In the genomic region with DNA sequence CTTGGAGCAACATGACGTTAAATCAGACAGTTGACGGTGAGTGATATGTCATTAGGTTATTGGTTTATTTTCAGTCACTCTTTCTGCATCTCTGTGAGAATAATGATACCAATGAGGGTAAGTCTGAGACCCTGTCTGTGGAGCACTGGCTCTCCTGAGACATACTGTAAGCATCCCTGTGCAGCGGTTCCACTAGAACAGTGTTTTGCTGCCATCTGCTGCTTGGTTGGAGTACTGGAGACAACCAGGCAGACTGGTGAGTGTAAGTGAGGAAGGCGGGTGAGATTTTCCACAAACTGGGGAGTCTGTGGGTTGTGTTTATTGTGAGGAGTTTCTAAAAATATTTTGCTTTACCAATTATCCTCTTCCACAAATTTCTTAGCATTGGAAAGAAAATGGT, we compare ENCODE assay signal across 7 mouse cellular contexts.
A peak's percentile ranks its signal among the peaks of the same experiment; 100 is the strongest.
DNase-seq lines count a peak whose midpoint lies in the region; ATAC-seq and TF ChIP-seq lines count a peak whose summit lies in the region.

No protein-coding gene starts in this region.

- H3K27ac ChIP-seq in cerebellum, adult 2 months (ENCODE audit: insufficient read depth, low read length), result no peak overlapping the region
- no peak overlapping the region for H3K27ac ChIP-seq in hindbrain, embryonic 15.5 days (replicated peaks)

- no peaks in the 10 kb centered on the region for H3K4me1 ChIP-seq in cerebellum, adult 2 months (ENCODE audit: control insufficient read depth, insufficient read depth, low read length)
- no peaks in the 10 kb centered on the region for H3K4me1 ChIP-seq in hindbrain, embryonic 15.5 days (replicated peaks)

- no peak for TF ChIP-seq POLR2A in cerebellum, adult 2 months (IDR thresholded peaks at IDR 0.05; ENCODE audit: borderline replicate concordance, insufficient read depth, low read length)

- peak; percentile 87 for ATAC-seq in hindbrain, embryonic 15.5 days (ENCODE audit: low FRiP score, low read depth)
- ATAC-seq in megakaryocyte, adult 5-6 weeks (ENCODE audit: poor library complexity, severe bottlenecking), result peak; percentile 86

- DNase-seq in ZHBTc4 (ENCODE audit: low read depth, low spot score), result peak; percentile 78
- peak; percentile 55 to 71 for DNase-seq in cerebellum, adult 2 months
- DNase-seq in forelimb bud, embryonic 11.5 days (ENCODE audit: low read depth, low spot score), result peak; percentile 68
- peak; percentile 60 to 71 for DNase-seq in layer of hippocampus, postnatal 36 days
- peak; percentile 43 to 47 for DNase-seq in right cerebral cortex, postnatal 36 days (ENCODE audit: low spot score in 2 of 2)

- H3K27me3 ChIP-seq in cerebellum, adult 2 months (ENCODE audit: control insufficient read depth, insufficient read depth, low read length), result no peaks in the 10 kb centered on the region; the same call in 1 of the 2 replicates
- H3K27me3 ChIP-seq in hindbrain, embryonic 15.5 days, result no peaks in the 10 kb centered on the region

- no peaks in the 10 kb centered on the region for H3K9me3 ChIP-seq in hindbrain, embryonic 15.5 days

- no peak overlapping the region for H3K9ac ChIP-seq in hindbrain, embryonic 15.5 days

- no peaks in the 10 kb centered on the region for H3K36me3 ChIP-seq in hindbrain, embryonic 15.5 days

- WGBS in cerebellum, adult 2 months, result 42% methylated on average over 4 of the region's 4 CpGs
- WGBS in hindbrain, embryonic 15.5 days, result 38% methylated on average over 4 of the region's 4 CpGs

- no peak overlapping the region for H3K4me3 ChIP-seq in cerebellum, adult 2 months (replicated peaks; ENCODE audit: insufficient read depth, low read depth, low read length)
- no peak overlapping the region for H3K4me3 ChIP-seq in hindbrain, embryonic 15.5 days

- H3K4me2 ChIP-seq in hindbrain, embryonic 15.5 days, result no peak overlapping the region

- peak; percentile 98 for TF ChIP-seq CTCF in cerebellum, adult 2 months (IDR thresholded peaks at IDR 0.05; ENCODE audit: borderline replicate concordance, insufficient read depth, low read depth, low read length)
